ENCODE assay signal across 24 mouse cellular contexts in genomic region chr14:29998747-29999474, GRCm38 (mm10). TPM values are rescaled to one million over a fixed set of nuclear protein-coding genes. Genes with fewer than 3 reads are reported as not detected.
DNase-seq lines count a peak whose midpoint lies in the region; ATAC-seq and TF ChIP-seq lines count a peak whose summit lies in the region.
"Had no signal": no experiment of that assay in that cellular context is flagged by ENCODE, and none has a peak within 500 bp of the region (broad histone marks: within the 10 kb centered on the region; RNA-seq: fewer than 3 reads in every experiment).

No protein-coding gene starts in this region.

- no peaks in the 10 kb centered on the region for H3K9me3 ChIP-seq in forebrain, embryonic 12.5 days
- no peaks in the 10 kb centered on the region for H3K9me3 ChIP-seq in forebrain, embryonic 13.5 days (replicated peaks)
- no peaks in the 10 kb centered on the region for H3K9me3 ChIP-seq in liver, embryonic 12.5 days (replicated peaks)
- H3K9me3 ChIP-seq: heart, embryonic 15.5 days; intestine, embryonic 15.5 days; kidney, embryonic 15.5 days; limb, embryonic 10.5 days; liver, embryonic 15.5 days; midbrain, embryonic 12.5 days had no signal

- no peak overlapping the region for H3K9ac ChIP-seq in forebrain, embryonic 12.5 days
- no peak overlapping the region for H3K9ac ChIP-seq in forebrain, embryonic 13.5 days
- peak overlapping the region; percentile 52; the same call in 1 of the 2 replicates for H3K9ac ChIP-seq in liver, adult 2 months (ENCODE audit: low read depth, low read length)
- no peak overlapping the region for H3K9ac ChIP-seq in liver, embryonic 12.5 days
- H3K9ac ChIP-seq: heart, embryonic 15.5 days; intestine, embryonic 15.5 days; kidney, embryonic 15.5 days; liver, embryonic 15.5 days; midbrain, embryonic 12.5 days had no signal

- ATAC-seq in forebrain, embryonic 12.5 days (ENCODE audit: low FRiP score) = peak; percentile 30; the same call in 1 of the 2 replicates
- no peak; the same call in 1 of the 2 replicates for ATAC-seq in forebrain, embryonic 13.5 days
- ATAC-seq in liver, embryonic 12.5 days = no peak
- ATAC-seq: CD4-positive, CD25-positive, alpha-beta regulatory T cell, adult 4 months; lung, postnatal 0 days had no signal

- DNase-seq in liver, adult 2 months (ENCODE audit: extremely low read depth, low read depth, low spot score) = no peak
- peak; percentile 21 for DNase-seq in R1 (ENCODE audit: low read depth, low spot score)
- DNase-seq in kidney, adult 9 months = no peak
- DNase-seq in embryo, embryonic 10 days (ENCODE audit: low spot score) = no peak
- DNase-seq: cerebellum, adult 8-10 months; gastrocnemius, postnatal 25 days; kidney, postnatal 4 days; layer of hippocampus, adult 9-11 months; right cerebral cortex, postnatal 4 days had no signal

- TF ChIP-seq POLR2A in liver, adult 2 months (IDR thresholded peaks at IDR 0.05; ENCODE audit: extremely low read depth, insufficient read depth, low read length) = no peak
- no peak for TF ChIP-seq POLR2A in myocyte (IDR thresholded peaks at IDR 0.05; ENCODE audit: insufficient read length, low read depth)

- H3K27me3 ChIP-seq in forebrain, embryonic 12.5 days = no peaks in the 10 kb centered on the region
- no peaks in the 10 kb centered on the region for H3K27me3 ChIP-seq in forebrain, embryonic 13.5 days
- H3K27me3 ChIP-seq in liver, adult 2 months (ENCODE audit: control insufficient read depth, insufficient read depth, low read length) = no peaks in the 10 kb centered on the region
- no peaks in the 10 kb centered on the region for H3K27me3 ChIP-seq in liver, embryonic 12.5 days (replicated peaks)
- peaks cover 9% of the 10 kb centered on the region for H3K27me3 ChIP-seq in myocyte (ENCODE audit: control insufficient read depth, insufficient read depth, insufficient read length)
- H3K27me3 ChIP-seq: intestine, embryonic 15.5 days; kidney, embryonic 15.5 days; liver, embryonic 15.5 days; midbrain, embryonic 12.5 days had no signal

- H3K4me1 ChIP-seq in forebrain, embryonic 12.5 days = no peaks in the 10 kb centered on the region
- no peaks in the 10 kb centered on the region for H3K4me1 ChIP-seq in forebrain, embryonic 13.5 days
- peaks cover 38% of the 10 kb centered on the region for H3K4me1 ChIP-seq in liver, adult 2 months (ENCODE audit: control insufficient read depth, insufficient read depth, low read length)
- peaks cover 11% of the 10 kb centered on the region; the same call in 1 of the 2 replicates for H3K4me1 ChIP-seq in liver, embryonic 12.5 days
- H3K4me1 ChIP-seq: heart, embryonic 15.5 days; midbrain, embryonic 12.5 days had no signal

- H3K4me2 ChIP-seq in forebrain, embryonic 12.5 days = no peak overlapping the region
- no peak overlapping the region for H3K4me2 ChIP-seq in forebrain, embryonic 13.5 days
- no peak overlapping the region for H3K4me2 ChIP-seq in liver, embryonic 12.5 days
- H3K4me2 ChIP-seq in myocyte (ENCODE audit: low read depth) = no peak overlapping the region
- H3K4me2 ChIP-seq: heart, embryonic 15.5 days; intestine, embryonic 15.5 days; kidney, embryonic 15.5 days; liver, embryonic 15.5 days; midbrain, embryonic 12.5 days had no signal

- WGBS in forebrain, embryonic 12.5 days = 72% methylated on average over 13 of the region's 13 CpGs
- 69% methylated on average over 13 of the region's 13 CpGs for WGBS in forebrain, embryonic 13.5 days
- WGBS in liver, adult 2 months = 54% methylated on average over 13 of the region's 13 CpGs
- 72% methylated on average over 13 of the region's 13 CpGs for WGBS in liver, embryonic 12.5 days (ENCODE audit: insufficient replicate concordance)

- TF ChIP-seq CTCF in liver, adult 2 months (IDR thresholded peaks at IDR 0.05; ENCODE audit: low read depth, low read length) = no peak

- H3K36me3 ChIP-seq in forebrain, embryonic 12.5 days (replicated peaks) = peaks cover 45% of the 10 kb centered on the region
- H3K36me3 ChIP-seq in forebrain, embryonic 13.5 days (ENCODE audit: poor library complexity, severe bottlenecking) = peaks cover 45% of the 10 kb centered on the region
- peaks cover 11% of the 10 kb centered on the region for H3K36me3 ChIP-seq in liver, adult 2 months (ENCODE audit: control insufficient read depth, insufficient read depth, low read length)
- peaks cover 31% of the 10 kb centered on the region for H3K36me3 ChIP-seq in liver, embryonic 12.5 days
- H3K36me3 ChIP-seq in myocyte (ENCODE audit: control insufficient read depth, insufficient read depth) = peaks cover under 1% of the 10 kb centered on the region

- no peak overlapping the region for H3ac ChIP-seq in myocyte (ENCODE audit: control insufficient read depth, insufficient read length)

- H3K27ac ChIP-seq in forebrain, embryonic 12.5 days = no peak overlapping the region
- H3K27ac ChIP-seq in forebrain, embryonic 13.5 days = no peak overlapping the region
- H3K27ac ChIP-seq in liver, adult 2 months (replicated peaks; ENCODE audit: insufficient read depth, low read depth, low read length) = peak overlapping the region; percentile 66
- no peak overlapping the region for H3K27ac ChIP-seq in liver, embryonic 12.5 days
- H3K27ac ChIP-seq: heart, embryonic 15.5 days; intestine, embryonic 15.5 days; kidney, embryonic 15.5 days; limb, embryonic 10.5 days; midbrain, embryonic 12.5 days had no signal

- no peak overlapping the region for H3K4me3 ChIP-seq in forebrain, embryonic 12.5 days (replicated peaks)
- no peak overlapping the region for H3K4me3 ChIP-seq in forebrain, embryonic 13.5 days
- peak overlapping the region; percentile 10 for H3K4me3 ChIP-seq in liver, adult 2 months (ENCODE audit: insufficient read depth, low read depth, low read length)
- H3K4me3 ChIP-seq in liver, embryonic 12.5 days = no peak overlapping the region
- no peak overlapping the region for H3K4me3 ChIP-seq in myocyte
- H3K4me3 ChIP-seq: heart, embryonic 15.5 days; intestine, embryonic 15.5 days; kidney, embryonic 15.5 days; left cerebral cortex, adult 2 months; limb, embryonic 10.5 days; liver, embryonic 15.5 days; midbrain, embryonic 12.5 days had no signal

- no peaks in the 10 kb centered on the region for H3K79me2 ChIP-seq in liver, adult 2 months (ENCODE audit: control insufficient read depth, insufficient read depth, low read length)
- no peaks in the 10 kb centered on the region for H3K79me2 ChIP-seq in myocyte (ENCODE audit: control insufficient read depth, insufficient read depth)

TF ChIP-seq in myocyte, 11 proteins besides CTCF, POLR2A, EP300 and RAD21:
- TF ChIP-seq TCF12 (IDR thresholded peaks at IDR 0.05; ENCODE audit: insufficient read depth, poor library complexity, severe bottlenecking) (no peak), E2F4 (IDR thresholded peaks at IDR 0.05; ENCODE audit: insufficient read depth) (no peak), POLR2AphosphoS2 (IDR thresholded peaks at IDR 0.05; ENCODE audit: insufficient read length, low read depth) (peak; percentile 53), MAX (IDR thresholded peaks at IDR 0.05; ENCODE audit: low read depth) (no peak), SRF (IDR thresholded peaks at IDR 0.05; ENCODE audit: control insufficient read depth, insufficient read length, low read depth) (no peak)

RNA-seq across cellular contexts. Expression of gene Il17rb, which starts 9.8 kb away (rescaled TPM):
- 1.1 and 1.3 TPM in 2 replicates for polyA plus RNA-seq in forebrain, embryonic 12.5 days (2016; fragmentation: Nextera tagmentation; extraction: Ambion mirVana)
- 0.88 and 1.1 TPM in 2 replicates for polyA plus RNA-seq in forebrain, embryonic 13.5 days (2015; fragmentation: Nextera tagmentation; extraction: Ambion mirVana)
- 7.7 and 11.5 TPM in 2 replicates for total RNA-seq in liver, adult 2 months (2014; rRNA removed)
- 3.1 and 8.2 TPM in 2 replicates for polyA plus RNA-seq in liver, adult 2 months (2012; rRNA removed)
- 0.39 and 0.57 TPM in 2 replicates for polyA plus RNA-seq in liver, embryonic 12.5 days (2016; fragmentation: Nextera tagmentation; extraction: Ambion mirVana)
- polyA plus RNA-seq in myocyte (2012; fragmentation: generic; extraction: Trizol) = 0.04 TPM

RNA-seq across cellular contexts. Expression of gene Chdh, which starts 9.9 kb away (rescaled TPM):
- polyA plus RNA-seq in forebrain, embryonic 12.5 days (2016; fragmentation: Nextera tagmentation; extraction: Ambion mirVana) = 0.04 TPM in 1 of 2 replicates, not detected in the other
- 0.04 TPM in 2 replicates for polyA plus RNA-seq in forebrain, embryonic 13.5 days (2015; fragmentation: Nextera tagmentation; extraction: Ambion mirVana)
- total RNA-seq in liver, adult 2 months (2014; rRNA removed) = 48.1 and 73.5 TPM in 2 replicates
- 66.2 and 75.5 TPM in 2 replicates for polyA plus RNA-seq in liver, adult 2 months (2012; rRNA removed)
- 0.25 and 0.26 TPM in 2 replicates for polyA plus RNA-seq in liver, embryonic 12.5 days (2016; fragmentation: Nextera tagmentation; extraction: Ambion mirVana)
- polyA plus RNA-seq in myocyte (2012; fragmentation: generic; extraction: Trizol) = not detected
- total RNA-seq: MEL had no signal
- polyA plus RNA-seq: embryonic facial prominence, embryonic 11.5 days had no signal

RNA-seq across cellular contexts. Expression of gene Actr8, which starts 20.8 kb away (rescaled TPM):
- 88.1 and 89.4 TPM in 2 replicates for polyA plus RNA-seq in forebrain, embryonic 12.5 days (2016; fragmentation: Nextera tagmentation; extraction: Ambion mirVana)
- 87.0 and 98.0 TPM in 2 replicates for polyA plus RNA-seq in forebrain, embryonic 13.5 days (2015; fragmentation: Nextera tagmentation; extraction: Ambion mirVana)
- 35.6 and 37.3 TPM in 2 replicates for total RNA-seq in liver, adult 2 months (2014; rRNA removed)
- polyA plus RNA-seq in liver, adult 2 months (2012; rRNA removed) = 10.5 and 11.3 TPM in 2 replicates
- 32.5 and 36.3 TPM in 2 replicates for polyA plus RNA-seq in liver, embryonic 12.5 days (2016; fragmentation: Nextera tagmentation; extraction: Ambion mirVana)
- polyA plus RNA-seq in myocyte (2012; fragmentation: generic; extraction: Trizol) = 26.8 TPM

RNA-seq across cellular contexts. Expression of gene Selenok, which starts 30.8 kb away (rescaled TPM):
- 365 and 380 TPM in 2 replicates for polyA plus RNA-seq in forebrain, embryonic 12.5 days (2016; fragmentation: Nextera tagmentation; extraction: Ambion mirVana)
- polyA plus RNA-seq in forebrain, embryonic 13.5 days (2015; fragmentation: Nextera tagmentation; extraction: Ambion mirVana) = 396 and 460 TPM in 2 replicates
- total RNA-seq in liver, adult 2 months (2014; rRNA removed) = 91.5 and 106 TPM in 2 replicates
- polyA plus RNA-seq in liver, adult 2 months (2012; rRNA removed) = 35.8 and 40.8 TPM in 2 replicates
- 133 and 142 TPM in 2 replicates for polyA plus RNA-seq in liver, embryonic 12.5 days (2016; fragmentation: Nextera tagmentation; extraction: Ambion mirVana)
- 102 TPM for polyA plus RNA-seq in myocyte (2012; fragmentation: generic; extraction: Trizol)

Comparison
In these comparisons a context has a peak if more than half of its experiments do, and no peak if none do; other contexts are left out.
1. RNA of gene Chdh, which starts 9.9 kb away (polyA plus RNA-seq): 66.2 to 75.5 TPM in liver, adult 2 months; 0.25 to 0.26 TPM in liver, embryonic 12.5 days, 0.04 TPM in forebrain, embryonic 13.5 days, 0.04 TPM in forebrain, embryonic 12.5 days and not detected in myocyte (single experiment); every median in the first group is over 10 times any median in the second.